Mouse (Mus musculus) liver, embryonic 14.5 days (tissue): ENCODE data around the gene Xdh. TPM values are rescaled to one million over a fixed set of nuclear protein-coding genes. Genes with fewer than 3 reads are reported as not detected.

Source experiments
- ATAC-seq: fragments of 200-750 bp; cut with Nextera tagmentation; 2 replicates; pipeline ENCODE4 v1.8.0; 2017; ENCODE audit warnings: moderate number of reproducible peaks, mild to moderate bottlenecking, moderate library complexity; ENCODE audit not compliant: insufficient read depth
- DNase-seq, 3 experiments: peaks; one replicate each; pipeline ENCODE4 v3.0.0-alpha.2; 2012 to 2013; ENCODE audit warnings: low read depth in 3 of 3, low spot score in 3 of 3
- H3K27ac ChIP-seq: fragments of 300-500 bp; sonication (generic); 2 replicates; pipeline ENCODE4 v1.5.1; 2014; ENCODE audit warnings: moderate library complexity, mild to moderate bottlenecking, control low read depth, inconsistent platforms
- H3K27me3 ChIP-seq: fragments of 300-500 bp; sonication (generic); 2 replicates; pipeline ENCODE4 v1.6.1; 2014; ENCODE audit warnings: mild to moderate bottlenecking, low read length, moderate library complexity; ENCODE audit not compliant: control insufficient read depth, insufficient read depth
- H3K36me3 ChIP-seq: fragments of 300-500 bp; sonication (generic); replicated peaks from 2 replicates; pipeline ENCODE4 v1.6.1; 2014; ENCODE audit warnings: low read depth; ENCODE audit not compliant: control insufficient read depth, insufficient read depth
- H3K4me1 ChIP-seq, 2 experiments: fragments of 200-500 bp in 1 of 2; fragments of 300-500 bp in 1 of 2; sonication (generic) in 1 of 2; replicated peaks; 2 replicates each; pipeline ENCODE4 v1.6.1; 2012 to 2014; ENCODE audit warnings: antibody characterized with exemption in 1 of 2, inconsistent platforms in 1 of 2, low read length in 1 of 2; ENCODE audit not compliant: control insufficient read depth in 2 of 2, insufficient read depth in 2 of 2
- H3K4me2 ChIP-seq: fragments of 300-500 bp; sonication (generic); 2 replicates; pipeline ENCODE4 v1.6.1; 2014; ENCODE audit warnings: low read depth, mild to moderate bottlenecking, control low read depth, moderate library complexity
- H3K4me3 ChIP-seq, 2 experiments: fragments of 200-500 bp in 1 of 2; fragments of 300-500 bp in 1 of 2; sonication (generic) in 1 of 2; 2 replicates each; pipeline ENCODE4 v1.5.1; 2012 to 2014; ENCODE audit warnings: low read depth in 2 of 2, low read length in 2 of 2, mild to moderate bottlenecking in 2 of 2, control low read depth in 1 of 2, inconsistent platforms in 1 of 2, moderate library complexity in 1 of 2; ENCODE audit not compliant: insufficient read depth in 1 of 2
- H3K9ac ChIP-seq: fragments of 300-500 bp; sonication (generic); replicated peaks from 2 replicates; pipeline ENCODE4 v1.6.1; 2014; ENCODE audit warnings: mild to moderate bottlenecking, control low read depth, moderate library complexity
- H3K9me3 ChIP-seq: fragments of 300-500 bp; sonication (generic); 2 replicates; pipeline ENCODE4 v1.6.1; 2016; ENCODE audit warnings: low read length, mixed read lengths; ENCODE audit not compliant: control insufficient read depth
- CTCF ChIP-seq: IDR thresholded peaks from 2 replicates; pipeline ENCODE4 v1.5.1; 2016; ENCODE audit warnings: antibody characterized with exemption, low read depth, control low read depth
- EP300 ChIP-seq: IDR thresholded peaks from 2 replicates; pipeline ENCODE4 v1.6.1; 2016; ENCODE audit warnings: antibody characterized with exemption, low read depth
- WGBS: fragments of 180-500 bp; shearing (Covaris S2); extraction: QIAGEN DNeasy Blood & Tissue Kit; methylation state at CpG from one replicate; pipeline ENCODE4 v1.1.7; 2014; ENCODE audit not compliant: insufficient replicate concordance; 5-methylcytosine and 5-hydroxymethylcytosine counted together
- polyA plus RNA-seq, 2 experiments: library from polyadenylated mRNA; depleted of rRNA in 1 of 2; stranded (reverse) in 1 of 2; unstranded in 1 of 2; fragments of >200 nt; fragmentation: Nextera tagmentation in 1 of 2; extraction: Ambion mirVana in 1 of 2; gene quantifications; 2 replicates each; pipeline versions ENCODE4 v1.2.1 to v1.2.3; 2012 to 2014

Xdh gene
- polyA plus RNA-seq (2012; rRNA removed) (0.63 and 0.85 TPM in 2 replicates), polyA plus RNA-seq (2014; fragmentation: Nextera tagmentation; extraction: Ambion mirVana) (1.1 and 1.3 TPM in 2 replicates)

DNA sequence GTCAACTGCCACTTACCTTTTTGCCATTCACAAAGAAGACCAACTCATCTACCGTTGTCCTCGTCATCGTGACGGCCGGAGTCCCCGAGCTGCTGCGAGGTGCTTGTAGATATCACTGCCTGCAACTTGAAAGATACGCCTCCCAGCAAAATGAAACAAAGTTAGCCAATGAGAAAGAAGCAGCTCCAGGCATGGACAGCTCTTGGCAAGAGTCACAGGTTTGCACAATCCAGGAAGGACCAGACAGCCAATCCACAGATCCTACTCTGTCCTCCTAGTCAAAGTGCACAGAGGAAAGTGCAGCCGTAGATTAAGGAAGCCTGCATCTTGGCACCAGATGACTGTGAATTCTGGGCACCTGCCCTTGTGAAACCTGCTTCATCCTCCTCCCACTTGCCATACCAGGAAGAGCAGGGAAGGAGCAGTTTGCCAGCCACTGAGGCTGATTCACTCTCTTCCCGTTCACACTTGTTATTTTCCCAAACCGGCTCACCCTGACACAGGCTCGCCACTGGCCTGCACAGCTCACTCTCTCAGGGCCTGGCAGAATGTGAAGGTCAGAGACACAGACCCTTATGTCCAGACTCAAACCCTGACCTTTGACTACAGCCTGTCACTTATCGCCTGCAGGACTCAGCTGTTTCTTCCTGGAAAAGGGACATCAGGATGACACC, at the start of gene Xdh:
Gene Xdh, minus strand, starts transcription at position 135 of the 674 bp plus-strand sequence.
- TF ChIP-seq CTCF (no peak), EP300 (no peak)
- ATAC-seq (no peak), DNase-seq (peak in 1 of 3 experiments; percentile 13)
- Histone ChIP-seq H3K27ac (no peak within 1 kb of the TSS), H3K9ac (no peak within 1 kb of the TSS), H3K4me2 (no peak within 1 kb of the TSS), H3K4me3 (no peak within 1 kb of the TSS), H3K27me3 (no peaks in the 10 kb centered on the region), H3K9me3 (no peaks in the 10 kb centered on the region), H3K4me1 (no peaks in the 10 kb centered on the region; a peak in 1 of 4 replicates), H3K36me3 (no peaks in the 10 kb centered on the region)
- WGBS = 57% methylated on average over 13 of the region's 13 CpGs

DNA sequence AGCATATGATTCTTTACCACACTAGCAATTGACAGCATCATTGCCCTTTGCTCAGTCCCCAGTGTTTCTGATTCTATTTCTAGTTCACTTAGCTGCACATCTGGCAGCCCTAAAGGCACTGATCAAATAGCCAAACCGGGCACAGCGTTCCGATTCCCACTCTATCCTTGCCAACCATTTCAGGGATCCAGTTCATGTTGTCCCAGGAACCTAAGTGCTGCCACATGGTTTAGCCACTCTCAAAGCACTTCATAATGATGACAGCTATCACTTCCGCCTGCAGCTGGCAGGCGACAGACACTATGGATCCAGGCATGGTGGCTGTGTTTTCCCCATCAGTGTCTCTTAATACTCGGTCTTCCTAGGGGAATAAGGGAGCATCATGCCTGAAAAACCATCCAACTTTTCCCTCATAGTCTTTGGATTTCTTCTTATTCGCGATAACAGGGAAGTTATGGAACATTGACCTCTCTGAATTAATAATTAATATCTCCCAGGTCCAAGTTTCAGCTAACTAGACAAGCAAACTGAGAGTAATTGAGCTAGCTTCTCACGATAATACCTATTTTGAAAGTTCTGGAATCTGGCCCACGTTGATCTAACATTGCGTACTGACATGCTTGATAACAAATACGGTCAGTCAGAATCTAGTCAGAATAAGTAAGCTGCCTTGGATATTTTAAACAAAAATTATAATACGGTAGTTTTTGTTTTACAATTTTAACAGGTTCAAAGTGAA, 46.1 kb upstream of the Xdh start:
- WGBS = 70% methylated on average over 13 of the region's 13 CpGs
- Histone ChIP-seq H3K4me3 (no peak overlapping the region), H3K27ac (no peak overlapping the region), H3K4me2 (no peak overlapping the region), H3K27me3 (no peaks in the 10 kb centered on the region), H3K4me1 (no peaks in the 10 kb centered on the region), H3K9ac (no peak overlapping the region), H3K36me3 (no peaks in the 10 kb centered on the region), H3K9me3 (no peaks in the 10 kb centered on the region)
- DNase-seq (no peak), ATAC-seq (no peak)
- no peak for TF ChIP-seq EP300
- no peak for TF ChIP-seq CTCF

DNA sequence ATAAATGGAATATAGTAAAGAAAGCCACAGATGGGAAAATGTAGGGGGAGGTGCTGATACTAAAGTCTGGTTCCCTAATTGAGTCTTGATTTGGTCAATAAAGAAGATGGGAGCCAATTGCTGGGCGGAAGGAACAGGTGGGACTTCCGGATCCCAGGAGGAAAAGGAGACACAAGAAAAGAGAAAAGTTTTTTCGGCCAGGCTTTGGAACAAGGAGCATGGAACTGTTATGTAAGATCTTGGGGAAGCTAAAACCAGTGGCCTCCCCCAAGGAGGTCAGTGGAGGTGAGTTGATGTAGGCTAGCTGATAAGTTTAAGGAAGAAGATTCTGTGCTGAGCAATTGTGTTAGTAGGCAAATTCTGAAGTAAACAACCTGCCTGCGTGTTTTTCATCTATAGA, 41.3 kb upstream of the Xdh start:
- ATAC-seq (no peak), DNase-seq (no peak)
- TF ChIP-seq EP300 (no peak), CTCF (no peak)
- H3K27ac ChIP-seq = no peak overlapping the region
- no peaks in the 10 kb centered on the region for H3K36me3 ChIP-seq
- H3K9ac ChIP-seq = no peak overlapping the region
- 59% methylated on average over 4 of the region's 4 CpGs for WGBS
- no peaks in the 10 kb centered on the region for H3K27me3 ChIP-seq
- no peaks in the 10 kb centered on the region for H3K4me1 ChIP-seq
- H3K9me3 ChIP-seq = no peaks in the 10 kb centered on the region
- H3K4me2 ChIP-seq = no peak overlapping the region
- no peak overlapping the region for H3K4me3 ChIP-seq

DNA sequence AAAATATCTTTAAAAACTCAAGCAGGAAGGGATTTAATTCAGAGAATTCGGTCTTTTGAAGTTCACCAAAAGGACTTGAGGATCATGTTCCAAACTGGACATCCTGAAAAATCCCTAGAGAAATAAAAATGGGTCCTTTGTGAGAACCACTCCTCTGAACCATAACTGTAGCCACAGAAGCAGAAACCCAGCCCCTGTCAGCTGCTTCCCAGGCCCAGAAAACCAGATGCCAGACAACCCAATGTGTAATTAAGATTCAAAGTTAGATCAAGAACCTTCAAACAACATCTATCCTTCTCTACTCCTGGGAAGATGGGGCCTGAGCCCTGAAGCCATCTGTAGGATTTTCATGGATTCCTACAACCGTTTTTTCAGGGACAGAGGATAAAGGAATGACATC, 36.6 kb upstream of the Xdh start:
- no peaks in the 10 kb centered on the region for H3K27me3 ChIP-seq
- H3K9ac ChIP-seq = no peak overlapping the region
- DNase-seq = no peak
- H3K27ac ChIP-seq = no peak overlapping the region
- no peaks in the 10 kb centered on the region for H3K4me1 ChIP-seq
- 24% methylated on average over 2 of the region's 2 CpGs for WGBS
- H3K9me3 ChIP-seq = no peaks in the 10 kb centered on the region
- H3K36me3 ChIP-seq = no peaks in the 10 kb centered on the region
- no peak for TF ChIP-seq CTCF
- no peak for TF ChIP-seq EP300
- ATAC-seq = no peak
- H3K4me2 ChIP-seq = no peak overlapping the region
- H3K4me3 ChIP-seq = no peak overlapping the region

DNA sequence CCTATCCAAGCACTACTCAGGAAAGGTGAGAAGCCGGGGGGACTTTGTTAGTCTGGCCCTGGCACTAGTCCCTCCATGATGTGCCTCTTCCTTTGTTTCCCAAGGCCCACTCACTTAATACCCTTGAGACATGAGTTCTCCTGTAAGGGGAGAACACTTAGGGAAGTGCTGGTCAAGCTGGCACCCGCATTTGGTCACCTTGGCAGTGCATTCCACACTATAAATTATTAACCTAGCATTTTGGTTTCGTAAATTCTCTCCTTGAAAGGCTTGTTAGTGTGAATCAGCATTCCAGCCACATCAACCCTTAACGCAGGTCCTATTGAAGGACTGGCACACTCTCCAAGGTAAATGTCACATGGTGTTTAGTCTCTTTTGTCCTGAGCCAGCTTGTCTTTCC, 35.9 kb upstream of the Xdh start:
- Histone ChIP-seq H3K4me3 (no peak overlapping the region), H3K27ac (no peak overlapping the region), H3K9me3 (no peaks in the 10 kb centered on the region), H3K4me1 (no peaks in the 10 kb centered on the region), H3K36me3 (no peaks in the 10 kb centered on the region), H3K27me3 (no peaks in the 10 kb centered on the region), H3K9ac (no peak overlapping the region), H3K4me2 (no peak overlapping the region)
- ATAC-seq (no peak), DNase-seq (no peak)
- 61% methylated on average over 4 of the region's 4 CpGs for WGBS
- TF ChIP-seq EP300 (no peak), CTCF (no peak)
